Mouse (Mus musculus) liver, adult 2 months (tissue): ENCODE data around the gene Napsa. TPM values are rescaled to one million over a fixed set of nuclear protein-coding genes. Genes with fewer than 3 reads are reported as not detected.

Experiments used
- DNase-seq: peaks from one replicate; pipeline ENCODE4 v3.0.0-alpha.2; 2011; ENCODE audit warnings: low read depth, low spot score; ENCODE audit errors: extremely low read depth
- H3K27ac ChIP-seq: fragments of 200-500 bp; replicated peaks from 2 replicates; pipeline ENCODE4 v1.5.1; 2012; ENCODE audit warnings: low read depth, mild to moderate bottlenecking, control low read depth, inconsistent platforms, low read length; ENCODE audit not compliant: insufficient read depth
- H3K27me3 ChIP-seq: fragments of 200-500 bp; 2 replicates; pipeline ENCODE4 v1.6.1; 2012; ENCODE audit warnings: mild to moderate bottlenecking, moderate library complexity, low read length, inconsistent platforms; ENCODE audit not compliant: control insufficient read depth, insufficient read depth
- H3K36me3 ChIP-seq: fragments of 200-500 bp; 2 replicates; pipeline ENCODE4 v1.6.1; 2012; ENCODE audit warnings: low read length, inconsistent platforms; ENCODE audit not compliant: control insufficient read depth, insufficient read depth
- H3K4me1 ChIP-seq: fragments of 200-500 bp; 2 replicates; pipeline ENCODE4 v1.6.1; 2011; ENCODE audit warnings: low read length; ENCODE audit not compliant: control insufficient read depth, insufficient read depth
- H3K4me3 ChIP-seq: fragments of 200-500 bp; 2 replicates; pipeline ENCODE4 v1.5.1; 2011; ENCODE audit warnings: low read depth, mild to moderate bottlenecking, control low read depth, low read length, moderate library complexity; ENCODE audit not compliant: insufficient read depth
- H3K79me2 ChIP-seq: fragments of 200-500 bp; 2 replicates; pipeline ENCODE4 v1.6.1; 2012; ENCODE audit warnings: inconsistent platforms, mild to moderate bottlenecking, low read length, moderate library complexity; ENCODE audit not compliant: control insufficient read depth, insufficient read depth
- H3K9ac ChIP-seq: fragments of 200-500 bp; 2 replicates; pipeline ENCODE4 v1.6.1; 2012; ENCODE audit warnings: low read depth, mild to moderate bottlenecking, control low read depth, inconsistent platforms, low read length
- CTCF ChIP-seq: fragments of 200-500 bp; IDR thresholded peaks from 2 replicates; pipeline ENCODE4 v1.5.1; 2011; ENCODE audit warnings: low read depth, low read length, control low read depth
- POLR2A ChIP-seq: fragments of 200-500 bp; IDR thresholded peaks from 2 replicates; pipeline ENCODE4 v1.6.1; 2011; ENCODE audit warnings: low read length, control low read depth; ENCODE audit not compliant: insufficient read depth; ENCODE audit errors: extremely low read depth
- WGBS: fragments of 180-500 bp; shearing (Covaris S2); methylation state at CpG from one replicate; pipeline ENCODE4 v1.1.7; 2018; 5-methylcytosine and 5-hydroxymethylcytosine counted together
- polyA plus RNA-seq: library from polyadenylated mRNA; depleted of rRNA; stranded (reverse); fragments of >200 nt; gene quantifications from 2 replicates; pipeline ENCODE4 v1.2.3, GENCODE M21; 2012
- total RNA-seq: library from RNA; depleted of rRNA; stranded (reverse); fragments of >200 nt; gene quantifications from 2 replicates; pipeline ENCODE4 v1.2.3, GENCODE M21; 2014

The Napsa gene
- total and polyA plus RNA-seq, 2 experiments, result 0.65 to 1.7 TPM

DNA sequence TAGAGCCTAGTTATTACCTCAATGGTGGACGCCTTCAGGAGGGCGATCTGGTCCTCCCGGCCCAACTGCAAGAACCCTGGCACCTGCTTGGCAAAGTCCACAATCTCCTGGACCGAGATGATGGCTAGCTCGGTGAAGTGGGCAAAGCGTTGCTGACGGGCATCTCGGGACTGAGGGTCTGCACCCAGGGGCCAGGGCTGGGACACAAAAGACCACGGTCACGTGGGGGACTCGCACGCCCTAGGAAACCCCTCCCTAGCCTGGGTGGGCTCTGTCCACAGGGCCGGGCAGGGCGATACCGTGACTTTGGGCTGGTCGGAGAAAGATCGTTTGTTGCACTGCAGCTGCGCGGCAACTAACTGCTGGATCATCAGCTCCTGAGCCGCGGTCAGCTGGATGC is 20.9 kb upstream of the Napsa start:
- Histone ChIP-seq H3K27me3 (no peaks in the 10 kb centered on the region), H3K27ac (no peak overlapping the region), H3K9ac (no peak overlapping the region), H3K36me3 (peaks cover 18% of the 10 kb centered on the region; the same call in 1 of the 2 replicates), H3K79me2 (no peaks in the 10 kb centered on the region), H3K4me3 (no peak overlapping the region), H3K4me1 (peaks cover 4% of the 10 kb centered on the region; the same call in 1 of the 2 replicates)
- no peak for DNase-seq
- TF ChIP-seq POLR2A (no peak), CTCF (no peak)
- 96% methylated on average over 21 of the region's 21 CpGs for WGBS

DNA sequence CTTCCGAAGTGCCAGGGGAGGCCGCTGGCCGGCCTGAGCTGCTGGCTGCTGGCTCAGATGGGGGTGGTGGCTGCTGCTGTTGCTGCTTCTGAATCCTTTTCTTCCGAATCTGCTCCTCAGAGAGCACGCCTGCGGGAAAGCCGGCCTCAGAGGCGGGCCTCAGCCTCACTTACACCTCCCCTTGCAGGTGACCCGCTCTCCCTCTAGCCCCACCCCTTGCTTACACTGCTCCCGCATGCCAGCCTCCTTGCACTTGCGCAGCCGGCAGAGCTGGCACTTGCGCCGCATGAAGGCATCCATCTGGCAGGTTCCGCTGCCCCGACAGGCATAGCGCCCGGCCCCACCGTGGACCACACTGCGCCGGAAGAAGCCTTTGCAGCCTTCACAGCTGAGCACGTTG is 20.4 kb upstream of the Napsa start:
- H3K36me3 ChIP-seq, result peaks cover 18% of the 10 kb centered on the region; the same call in 1 of the 2 replicates
- H3K27me3 ChIP-seq, result no peaks in the 10 kb centered on the region
- no peaks in the 10 kb centered on the region for H3K79me2 ChIP-seq
- WGBS, result 86% methylated on average over 22 of the region's 22 CpGs
- peaks cover 4% of the 10 kb centered on the region; the same call in 1 of the 2 replicates for H3K4me1 ChIP-seq
- H3K27ac ChIP-seq, result no peak overlapping the region
- no peak for DNase-seq
- no peak for TF ChIP-seq POLR2A
- TF ChIP-seq CTCF, result no peak
- no peak overlapping the region for H3K4me3 ChIP-seq
- H3K9ac ChIP-seq, result no peak overlapping the region

DNA sequence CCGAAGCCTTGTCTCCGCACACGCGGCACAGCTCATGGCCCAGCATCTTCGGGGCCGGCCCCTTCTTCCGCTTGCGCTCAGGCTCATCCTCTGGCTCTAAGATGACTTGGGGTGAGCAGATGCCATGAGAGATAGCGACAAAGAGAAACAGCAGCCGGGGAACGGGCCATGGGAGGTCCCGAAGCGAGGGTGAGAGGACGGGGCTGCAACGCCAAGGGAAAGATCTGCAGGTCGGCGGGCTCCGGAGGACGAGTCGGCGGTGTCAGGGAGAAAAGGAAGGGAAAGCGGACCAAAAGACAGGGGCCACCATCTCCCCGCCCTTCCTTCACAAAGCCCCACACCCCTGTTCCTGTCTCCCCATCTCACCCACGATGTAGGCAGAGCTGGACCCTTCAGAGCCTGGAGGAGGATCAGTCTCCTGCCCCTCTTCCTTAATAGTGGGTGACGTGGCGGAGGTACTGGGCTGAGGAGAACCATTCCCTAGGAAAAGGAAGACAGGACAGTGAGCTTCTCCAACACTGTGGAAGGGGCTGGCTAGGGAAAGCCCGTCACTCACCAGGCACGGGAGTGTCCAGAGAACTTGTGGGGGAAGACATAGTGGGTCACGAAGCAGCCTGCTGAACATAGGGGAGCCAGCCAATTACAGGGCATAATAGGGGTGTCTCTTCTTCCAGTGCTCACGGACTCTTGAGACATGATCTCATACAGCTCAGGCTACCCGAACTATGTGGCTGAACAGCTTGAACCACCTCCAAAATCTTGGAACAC is 19.9 kb upstream of the Napsa start:
- H3K79me2 ChIP-seq, result no peaks in the 10 kb centered on the region
- no peak overlapping the region for H3K9ac ChIP-seq
- H3K4me1 ChIP-seq, result peaks cover 4% of the 10 kb centered on the region; the same call in 1 of the 2 replicates
- WGBS, result 91% methylated on average over 31 of the region's 31 CpGs
- peaks cover 18% of the 10 kb centered on the region; the same call in 1 of the 2 replicates for H3K36me3 ChIP-seq
- TF ChIP-seq POLR2A, result no peak
- H3K27ac ChIP-seq, result no peak overlapping the region
- H3K4me3 ChIP-seq, result no peak overlapping the region
- H3K27me3 ChIP-seq, result no peaks in the 10 kb centered on the region
- DNase-seq, result no peak

DNA sequence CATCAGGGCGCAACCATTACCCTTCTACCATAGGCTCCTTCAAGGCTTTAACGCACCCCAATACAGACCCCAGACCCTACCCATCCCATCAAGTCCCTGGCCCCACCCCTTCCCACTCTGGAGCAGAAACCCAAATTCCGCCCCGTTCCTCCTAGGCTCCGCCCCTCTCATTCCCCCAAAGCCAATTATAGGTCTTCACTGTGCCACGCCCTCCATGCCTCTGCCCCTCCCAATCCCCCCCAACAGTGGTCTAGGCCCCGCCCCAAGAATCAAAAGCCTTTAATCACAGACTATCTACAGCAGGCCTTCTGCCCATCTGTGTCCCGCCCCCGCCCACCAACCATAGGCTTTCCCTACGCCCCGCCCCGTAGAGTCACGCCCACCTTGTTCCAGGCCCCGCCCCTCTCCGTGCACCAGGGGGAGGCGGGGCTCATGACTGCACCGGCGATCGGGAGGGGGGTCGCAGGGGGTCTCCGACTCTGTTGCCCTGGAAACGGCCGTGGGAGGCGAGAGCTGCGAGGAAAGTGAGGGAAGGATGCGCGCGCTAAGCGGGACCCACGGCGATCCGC is 18.9 kb upstream of the Napsa start:
- H3K4me1 ChIP-seq, result peaks cover 4% of the 10 kb centered on the region; the same call in 1 of the 2 replicates
- H3K9ac ChIP-seq, result peak overlapping the region; percentile 82
- H3K27ac ChIP-seq, result peak overlapping the region; percentile 86
- H3K79me2 ChIP-seq, result no peaks in the 10 kb centered on the region
- TF ChIP-seq POLR2A, result no peak
- TF ChIP-seq CTCF, result no peak
- peak; percentile 19 for DNase-seq
- 3% methylated on average over 32 of the region's 32 CpGs for WGBS
- H3K36me3 ChIP-seq, result peaks cover 18% of the 10 kb centered on the region; the same call in 1 of the 2 replicates
- H3K4me3 ChIP-seq, result peak overlapping the region; percentile 82
- H3K27me3 ChIP-seq, result no peaks in the 10 kb centered on the region

DNA sequence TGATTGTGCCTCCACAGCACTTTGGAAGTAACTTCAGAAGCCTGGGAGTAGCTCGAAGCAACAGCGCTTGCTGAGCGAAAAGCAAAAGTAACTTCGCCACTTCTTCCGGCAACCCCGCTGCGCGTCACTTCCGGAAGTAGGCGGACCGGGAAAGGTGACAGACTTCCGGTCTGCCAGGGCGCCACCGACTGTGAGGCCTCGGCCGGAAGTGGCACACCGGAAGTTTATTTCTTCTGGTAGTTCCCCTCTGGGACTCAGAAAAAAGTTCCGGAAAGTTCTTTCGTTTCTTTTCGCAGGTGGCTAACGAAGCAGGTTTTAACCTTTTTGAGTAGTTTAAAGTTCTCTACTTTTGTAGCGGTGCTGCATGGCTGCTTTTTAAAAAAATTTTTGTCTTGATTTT is 18.4 kb upstream of the Napsa start, which contains the start of gene Nr1h2:
TSS of gene Nr1h2 (minus strand) at position 126 of the 400 bp plus-strand sequence.
- peak within 1 kb of the TSS; percentile 82 for H3K9ac ChIP-seq
- H3K4me3 ChIP-seq, result peak within 1 kb of the TSS; percentile 82
- H3K27ac ChIP-seq, result peak within 1 kb of the TSS; percentile 86
- H3K79me2 ChIP-seq, result no peaks in the 10 kb centered on the region
- peaks cover 4% of the 10 kb centered on the region; the same call in 1 of the 2 replicates for H3K4me1 ChIP-seq
- H3K27me3 ChIP-seq, result no peaks in the 10 kb centered on the region
- peaks cover 18% of the 10 kb centered on the region; the same call in 1 of the 2 replicates for H3K36me3 ChIP-seq
- TF ChIP-seq CTCF (no peak), POLR2A (0 out of 2 replicates have a peak, but pooled peaks have one; percentile 27)
- WGBS, result under 1% methylated on average over 22 of the region's 22 CpGs
- peak; percentile 87 for DNase-seq
